Mouse (Mus musculus): ENCODE data around the gene Alkal2. TPM values are rescaled to one million over a fixed set of nuclear protein-coding genes. Genes with fewer than 3 reads are reported as not detected.

The Alkal2 gene
- total RNA-seq (2022), result under 1 TPM; 0.22 to 0.63 (median 0.49) TPM

DNA sequence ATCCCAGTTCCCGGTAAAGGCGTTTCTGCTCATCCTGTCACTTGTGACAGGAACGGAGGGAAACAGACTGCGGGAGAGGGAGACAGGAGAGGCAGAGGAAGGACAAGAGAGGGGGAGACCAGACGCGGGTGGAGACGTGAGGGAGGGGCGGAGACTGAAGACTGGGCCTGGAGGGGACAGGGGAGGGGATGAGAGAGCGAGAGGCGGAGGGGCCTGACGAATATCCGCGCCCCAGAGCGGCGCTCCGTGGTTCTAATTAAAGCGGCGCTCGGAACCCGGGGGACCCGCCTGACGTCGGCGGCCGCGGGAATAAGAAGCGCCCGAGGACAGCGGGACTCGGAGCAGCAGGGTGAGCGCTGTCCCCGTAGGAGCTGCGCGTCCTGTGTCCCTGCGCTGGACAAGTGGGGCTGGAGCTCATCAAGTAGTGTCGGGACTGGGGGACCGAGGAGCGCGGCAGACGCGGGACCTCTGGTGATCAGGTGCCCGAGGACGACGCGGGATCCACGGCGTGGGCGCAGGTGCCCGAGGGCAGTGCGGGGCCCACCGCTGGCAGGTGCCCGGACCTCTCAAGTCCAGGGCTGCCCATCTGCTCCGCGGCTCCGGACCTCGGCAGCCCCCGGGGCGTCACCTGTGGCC is at the start of gene Alkal2:
Alkal2 (plus strand) TSS at position 337 of the 636 bp plus-strand sequence.
- peak in 1 of 2 experiments; percentile 9 for DNase-seq (ENCODE audit: low spot score in 2 of 2)

DNA sequence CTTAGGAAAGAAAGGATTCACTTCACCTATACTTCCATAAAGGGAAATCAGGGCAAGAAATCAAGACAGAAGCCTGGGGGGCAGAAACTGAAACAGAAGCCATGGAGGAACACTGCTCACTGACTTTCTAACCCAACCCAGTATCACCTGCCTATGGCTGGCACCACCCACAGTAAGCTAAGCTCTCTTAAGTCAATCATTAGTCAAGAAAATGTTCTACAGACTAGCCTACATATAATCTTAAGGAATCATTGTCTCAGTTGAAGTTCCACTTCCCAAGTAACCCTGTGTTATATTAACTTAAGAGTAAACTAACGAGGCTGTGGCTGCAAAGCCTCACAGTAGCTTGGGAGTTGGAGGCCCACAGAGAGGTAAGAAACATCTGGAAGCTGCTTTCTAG is 35.6 kb upstream of the Alkal2 start:
- no peak for DNase-seq (ENCODE audit: low spot score in 2 of 2)

- DNase-seq (ENCODE audit: low spot score in 2 of 2), result no peak
Measured at GRCm38 (mm10) chr12:30850902-30851301, 33.2 kb upstream of the Alkal2 start.

DNA sequence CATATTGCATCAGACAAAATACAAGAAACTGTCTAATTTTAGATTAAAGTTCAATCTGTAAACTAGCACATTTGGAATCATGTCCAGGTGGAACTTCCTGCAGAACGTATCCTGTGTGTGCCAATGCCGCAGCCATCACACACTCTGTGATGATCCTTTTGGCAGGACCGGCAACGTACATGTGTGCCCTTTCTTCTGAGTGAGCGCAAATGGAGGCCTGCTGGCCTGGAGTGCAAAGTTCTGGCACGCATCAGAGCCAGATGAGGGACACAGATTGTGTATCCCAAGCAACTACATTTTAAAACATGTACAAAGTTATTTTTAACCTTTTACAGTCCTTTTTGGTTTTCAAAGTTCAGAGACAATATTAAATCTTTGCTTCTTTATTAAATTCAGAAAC is 32.3 kb upstream of the Alkal2 start:
- no peak for DNase-seq (ENCODE audit: low spot score in 2 of 2)

GRCm38 (mm10) chr12:30855442-30856159 is 28.5 kb upstream of the Alkal2 start:
- no peak for DNase-seq (ENCODE audit: low spot score in 2 of 2)

DNA sequence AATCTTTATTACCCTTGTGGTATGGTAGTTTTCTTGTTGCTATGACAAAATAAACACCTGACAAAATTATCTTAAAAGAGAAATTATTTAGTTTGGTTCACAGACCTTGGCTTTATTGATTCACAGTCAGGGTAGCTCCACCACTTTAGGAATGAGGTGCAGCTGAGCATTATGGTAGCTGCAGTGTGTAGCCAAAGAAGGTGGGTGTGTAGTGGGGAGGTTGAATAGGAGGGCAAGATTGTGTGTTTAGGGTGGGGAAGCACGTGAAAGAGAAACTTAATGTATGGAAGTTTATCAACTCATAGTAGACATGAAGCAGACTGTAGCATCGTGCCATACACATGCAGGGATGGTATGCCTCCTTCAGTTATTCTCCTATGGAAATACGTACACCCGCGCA is 27.9 kb upstream of the Alkal2 start:
- no peak for DNase-seq (ENCODE audit: low spot score in 2 of 2)

GRCm38 (mm10) chr12:30864347-30864746 is 19.8 kb upstream of the Alkal2 start:
- no peak for DNase-seq (ENCODE audit: low spot score in 2 of 2)

GRCm38 (mm10) chr12:30865781-30866180 is 18.3 kb upstream of the Alkal2 start:
- DNase-seq (ENCODE audit: low spot score in 2 of 2), result no peak

DNA sequence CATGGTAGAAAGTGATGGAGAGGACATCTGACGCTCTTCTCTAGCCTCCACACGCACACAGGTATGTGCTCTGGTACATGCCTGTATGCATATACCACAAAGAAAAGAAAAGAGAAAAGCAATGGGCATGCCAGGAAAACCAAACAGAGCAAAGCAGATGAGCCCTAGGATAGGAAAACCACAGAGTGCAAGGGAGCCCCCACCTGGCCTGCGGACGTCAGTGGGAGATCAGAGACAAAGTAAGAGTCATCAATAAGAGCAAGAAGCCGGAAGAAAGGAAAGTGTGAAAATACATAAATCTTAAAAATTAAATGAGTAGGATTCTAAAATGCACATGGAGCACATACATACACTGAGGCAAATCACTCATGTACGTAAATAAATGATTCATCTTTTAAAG is 4.7 kb upstream of the Alkal2 start:
- no peak for DNase-seq (ENCODE audit: low spot score in 2 of 2)

DNA sequence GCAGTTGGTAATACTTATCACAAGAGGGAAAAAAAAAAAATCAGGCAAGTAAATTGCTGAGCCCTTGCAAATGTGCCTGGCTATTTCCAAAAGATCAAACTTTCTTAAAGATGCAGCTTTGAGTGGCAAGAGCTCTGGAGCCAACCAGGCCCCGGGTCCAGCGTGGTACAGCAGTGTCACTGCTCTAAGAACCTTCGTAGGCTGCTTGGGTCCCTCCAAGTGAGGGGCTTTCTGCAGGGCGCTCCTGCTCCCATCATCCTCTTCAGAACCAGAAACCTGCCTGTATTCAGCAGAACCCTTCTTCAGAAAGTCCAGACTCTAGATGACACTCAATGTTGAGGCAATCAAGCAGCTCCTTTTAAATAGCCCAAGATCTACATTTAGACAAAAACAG is 533 bp upstream of the Alkal2 start:
- DNase-seq (ENCODE audit: low spot score in 2 of 2), result no peak

GRCm38 (mm10) chr12:30884622-30885230 is 604 bp downstream of the Alkal2 start:
- DNase-seq (ENCODE audit: low spot score in 2 of 2), result no peak

- DNase-seq (ENCODE audit: low spot score in 2 of 2), result peak in 1 of 2 experiments; percentile 10
Measured at GRCm38 (mm10) chr12:30885891-30886290, 1.8 kb downstream of the Alkal2 start.

GRCm38 (mm10) chr12:30888003-30888402 is 3.9 kb downstream of the Alkal2 start:
- no peak for DNase-seq (ENCODE audit: low spot score in 2 of 2)

DNA sequence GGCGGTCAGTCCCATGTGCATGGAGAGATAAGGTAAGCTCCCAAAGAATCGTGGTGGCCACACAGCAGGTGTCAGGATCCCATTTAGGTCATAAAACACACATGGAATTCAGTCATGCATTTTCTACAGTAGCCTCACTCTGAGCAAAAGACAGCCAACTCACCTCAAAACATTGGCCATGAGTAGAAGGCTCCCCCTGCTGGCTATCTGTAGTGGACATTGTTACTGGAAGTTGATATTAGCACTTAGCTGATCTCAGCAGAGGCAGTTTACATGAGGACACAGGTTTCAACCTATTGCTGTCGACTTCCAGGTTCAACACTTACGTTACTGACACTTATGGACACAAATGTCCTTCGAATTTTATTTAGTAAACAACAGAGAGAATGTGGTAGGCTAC is 5.9 kb downstream of the Alkal2 start:
- DNase-seq (ENCODE audit: low spot score in 2 of 2), result peak in 1 of 2 experiments; percentile 36

DNA sequence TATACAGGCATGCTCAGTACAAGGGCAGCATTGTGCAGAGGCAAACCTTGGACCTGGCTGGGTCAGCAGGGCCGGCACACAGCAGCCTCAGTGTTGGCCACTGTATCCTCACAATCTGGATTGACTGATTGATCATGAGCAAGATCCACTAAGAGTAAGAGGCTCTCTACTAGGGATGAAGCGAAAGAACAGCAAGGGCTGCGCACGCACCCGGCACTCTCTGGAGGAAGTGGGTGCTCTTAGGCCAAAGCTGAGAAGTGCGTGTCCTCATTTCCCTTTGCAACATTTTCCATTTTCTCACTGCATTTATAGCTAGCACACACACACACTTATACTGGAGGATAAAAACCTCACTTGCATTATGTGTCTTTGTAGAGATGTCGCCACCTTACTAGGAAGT is 7.3 kb downstream of the Alkal2 start:
- DNase-seq (ENCODE audit: low spot score in 2 of 2), result no peak

- no peak for DNase-seq (ENCODE audit: low spot score in 2 of 2)
Measured at GRCm38 (mm10) chr12:30897039-30897438, 12.9 kb downstream of the Alkal2 start.

GRCm38 (mm10) chr12:30908658-30909057 is 24.5 kb downstream of the Alkal2 start:
- DNase-seq (ENCODE audit: low spot score in 2 of 2), result no peak

- DNase-seq (ENCODE audit: low spot score in 2 of 2), result no peak
Measured at GRCm38 (mm10) chr12:30909881-30910280, 25.8 kb downstream of the Alkal2 start.

DNA sequence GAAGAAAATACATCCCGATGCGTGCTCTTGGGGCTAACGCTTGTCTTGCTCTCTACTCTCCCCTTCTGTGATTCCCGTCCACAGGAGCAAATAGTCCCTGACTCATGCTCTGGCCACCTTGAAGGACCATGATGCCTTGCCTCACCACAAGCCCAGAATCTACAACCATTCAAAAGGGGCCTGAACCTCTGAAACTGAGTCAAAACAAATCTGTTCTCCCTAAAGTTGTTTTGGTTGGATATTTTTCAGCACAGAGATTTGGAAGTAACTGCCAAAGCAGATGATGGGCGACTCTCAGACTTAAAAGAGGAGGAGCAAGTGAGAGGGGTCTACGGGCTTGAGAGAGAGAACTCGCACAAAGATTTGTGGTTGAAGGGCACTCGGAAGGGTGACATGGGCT is 26.7 kb downstream of the Alkal2 start:
- DNase-seq (ENCODE audit: low spot score in 2 of 2), result no peak

- DNase-seq (ENCODE audit: low spot score in 2 of 2), result peak; percentile 85 to 92
Measured at GRCm38 (mm10) chr12:30911261-30912047, 27.3 kb downstream of the Alkal2 start, which contains the start of the genes Acp1 and Sh3yl1. Acp1 (minus strand) TSS chr12:30911589. Sh3yl1 (plus strand) TSS chr12:30911668.

GRCm38 (mm10) chr12:30912048-30912381 is 27.9 kb downstream of the Alkal2 start:
- DNase-seq (ENCODE audit: low spot score in 2 of 2), result peak; percentile 11 to 12

DNA sequence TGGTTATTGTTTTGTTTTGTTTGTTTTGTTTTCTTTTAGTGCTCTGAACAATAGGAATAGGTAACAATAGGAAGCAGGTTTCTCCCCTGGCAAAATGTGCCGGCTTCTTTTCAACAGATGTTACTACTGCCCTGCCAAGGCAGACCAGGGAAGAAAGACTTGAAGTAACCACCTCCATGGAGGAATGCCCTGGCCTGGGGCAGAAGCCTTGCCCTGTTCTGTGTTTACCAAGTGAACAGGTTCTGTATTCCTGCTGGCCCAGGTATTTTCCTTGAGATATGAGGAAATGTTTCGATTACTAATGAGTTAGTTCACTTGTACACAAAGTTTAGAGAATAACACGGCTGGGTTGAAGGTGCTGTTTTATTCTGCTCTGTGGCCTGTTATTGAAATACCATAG is 28.7 kb downstream of the Alkal2 start:
- DNase-seq (ENCODE audit: low spot score in 2 of 2), result no peak
